Mouse (Mus musculus) limb, embryonic 14.5 days (tissue): ENCODE measurements at regions not wholly inside any gene's neighbourhood (a gene's known extent, or its start where the extent isn't known, plus 50 kb on each side); places are given as distances from the start of the nearest gene placed in this dataset.

Source experiments
- ATAC-seq: fragments of 200-750 bp; cut with Nextera tagmentation; 2 replicates; pipeline ENCODE4 v1.8.0; 2017; ENCODE audit warnings: low read depth, moderate number of reproducible peaks, moderate TSS enrichment; ENCODE audit not compliant: low FRiP score
- DNase-seq: peaks from one replicate; pipeline ENCODE4 v3.0.0-alpha.2; 2015; ENCODE audit warnings: low spot score
- H3K27ac ChIP-seq: fragments of 300-500 bp; sonication (generic); replicated peaks from 2 replicates; pipeline ENCODE4 v1.5.1; 2014; ENCODE audit warnings: low read depth, mild to moderate bottlenecking, low read length, moderate library complexity, mixed read lengths
- H3K27me3 ChIP-seq: fragments of 300-500 bp; sonication (generic); 2 replicates; pipeline ENCODE4 v1.6.1; 2014; ENCODE audit warnings: low read length, mixed read lengths; ENCODE audit not compliant: control insufficient read depth, insufficient read depth
- H3K36me3 ChIP-seq: fragments of 300-500 bp; sonication (generic); 2 replicates; pipeline ENCODE4 v1.6.1; 2014; ENCODE audit warnings: mild to moderate bottlenecking, low read length, moderate library complexity, mixed read lengths; ENCODE audit not compliant: control insufficient read depth, insufficient read depth
- H3K4me1 ChIP-seq: fragments of 300-500 bp; sonication (generic); 2 replicates; pipeline ENCODE4 v1.6.1; 2014; ENCODE audit warnings: antibody characterized with exemption, low read length, mixed read lengths; ENCODE audit not compliant: control insufficient read depth, insufficient read depth
- H3K4me2 ChIP-seq: fragments of 300-500 bp; sonication (generic); replicated peaks from 2 replicates; pipeline ENCODE4 v1.6.1; 2014; ENCODE audit warnings: low read depth, mild to moderate bottlenecking, low read length, moderate library complexity; ENCODE audit not compliant: severe bottlenecking
- H3K4me3 ChIP-seq: fragments of 300-500 bp; sonication (generic); replicated peaks from 2 replicates; pipeline ENCODE4 v1.5.1; 2014; ENCODE audit warnings: low read length
- H3K9ac ChIP-seq: fragments of 300-500 bp; sonication (generic); 2 replicates; pipeline ENCODE4 v1.6.1; 2014; ENCODE audit warnings: mild to moderate bottlenecking, low read depth, low read length, moderate library complexity; ENCODE audit not compliant: severe bottlenecking
- H3K9me3 ChIP-seq: fragments of 300-500 bp; sonication (generic); 2 replicates; pipeline ENCODE4 v1.6.1; 2016; ENCODE audit warnings: low read length; ENCODE audit not compliant: control insufficient read depth
- POLR2A ChIP-seq: fragments of 200-500 bp; IDR thresholded peaks from 2 replicates; pipeline ENCODE4 v1.8.0; 2012; ENCODE audit warnings: inconsistent platforms, mild to moderate bottlenecking, moderate library complexity, borderline replicate concordance; ENCODE audit not compliant: insufficient read depth, insufficient read length; ENCODE audit errors: extremely low read depth
- WGBS: fragments of 180-500 bp; shearing (Covaris S2); extraction: QIAGEN DNeasy Blood & Tissue Kit; methylation state at CpG from one replicate; pipeline ENCODE4 v1.1.7; 2014; 5-methylcytosine and 5-hydroxymethylcytosine counted together

GRCm38 (mm10) chr4:26926060-26926459, 579.4 kb upstream of the Manea start:
- H3K36me3 ChIP-seq: no peaks in the 10 kb centered on the region
- 70% methylated on average over 3 of the region's 3 CpGs for WGBS
- no peaks in the 10 kb centered on the region for H3K27me3 ChIP-seq
- no peak for TF ChIP-seq POLR2A
- DNase-seq (no peak), ATAC-seq (no peak)
- no peaks in the 10 kb centered on the region for H3K4me1 ChIP-seq
- H3K9ac ChIP-seq: no peak overlapping the region
- no peaks in the 10 kb centered on the region for H3K9me3 ChIP-seq
- no peak overlapping the region for H3K4me2 ChIP-seq
- H3K27ac ChIP-seq: no peak overlapping the region
- no peak overlapping the region for H3K4me3 ChIP-seq

GRCm38 (mm10) chr4:26888514-26888913, 541.8 kb upstream of the Manea start:
- Histone ChIP-seq H3K27me3 (no peaks in the 10 kb centered on the region), H3K27ac (no peak overlapping the region), H3K4me1 (no peaks in the 10 kb centered on the region), H3K9ac (no peak overlapping the region), H3K36me3 (no peaks in the 10 kb centered on the region), H3K4me3 (no peak overlapping the region), H3K4me2 (no peak overlapping the region), H3K9me3 (no peaks in the 10 kb centered on the region)
- ATAC-seq (no peak), DNase-seq (no peak)
- WGBS: 69% methylated on average over 2 of the region's 2 CpGs
- no peak for TF ChIP-seq POLR2A

GRCm38 (mm10) chr4:26879022-26879421, 532.3 kb upstream of the Manea start:
- no peak overlapping the region for H3K4me3 ChIP-seq
- no peaks in the 10 kb centered on the region for H3K4me1 ChIP-seq
- H3K9ac ChIP-seq: no peak overlapping the region
- H3K36me3 ChIP-seq: no peaks in the 10 kb centered on the region
- no peaks in the 10 kb centered on the region for H3K27me3 ChIP-seq
- no peak overlapping the region for H3K4me2 ChIP-seq
- ATAC-seq (no peak), DNase-seq (no peak)
- WGBS: 40% methylated on average over 3 of the region's 3 CpGs
- no peak for TF ChIP-seq POLR2A
- no peak overlapping the region for H3K27ac ChIP-seq
- H3K9me3 ChIP-seq: no peaks in the 10 kb centered on the region

- ATAC-seq (no peak), DNase-seq (no peak)
- Histone ChIP-seq H3K4me2 (no peak overlapping the region), H3K4me1 (no peaks in the 10 kb centered on the region), H3K27me3 (no peaks in the 10 kb centered on the region), H3K36me3 (no peaks in the 10 kb centered on the region), H3K9ac (no peak overlapping the region), H3K27ac (no peak overlapping the region), H3K4me3 (no peak overlapping the region), H3K9me3 (no peaks in the 10 kb centered on the region)
- WGBS: 75% methylated on average over 1 of the region's 1 CpGs
- TF ChIP-seq POLR2A: no peak
Observed at GRCm38 (mm10) chr4:26841761-26842160, 495.1 kb upstream of the Manea start.

- H3K4me1 ChIP-seq: no peaks in the 10 kb centered on the region
- no peaks in the 10 kb centered on the region for H3K27me3 ChIP-seq
- H3K9me3 ChIP-seq: no peaks in the 10 kb centered on the region
- TF ChIP-seq POLR2A: no peak
- no peak overlapping the region for H3K9ac ChIP-seq
- WGBS: 81% methylated on average over 3 of the region's 3 CpGs
- ATAC-seq: no peak
- DNase-seq: no peak
- H3K4me3 ChIP-seq: no peak overlapping the region
- H3K36me3 ChIP-seq: no peaks in the 10 kb centered on the region
- no peak overlapping the region for H3K27ac ChIP-seq
- H3K4me2 ChIP-seq: no peak overlapping the region
Observed at GRCm38 (mm10) chr4:26800831-26801230, 454.1 kb upstream of the Manea start.
